Mouse (Mus musculus) limb, embryonic 15.5 days (tissue): ENCODE measurements around the gene Adamts4. TPM values are rescaled to one million over a fixed set of nuclear protein-coding genes. Genes with fewer than 3 reads are reported as not detected.
"Not testable (repeated sequence)": the region's sequence is repeated elsewhere in the genome, so short reads cannot be mapped to it uniquely, and the experiment has no call there.

Experiments
- ATAC-seq: fragments of 200-750 bp; cut with Nextera tagmentation; 2 replicates; pipeline ENCODE4 v1.8.0; 2017; ENCODE audit warnings: low read depth, moderate TSS enrichment; ENCODE audit not compliant: insufficient number of reproducible peaks, low FRiP score, low TSS enrichment
- H3K27ac ChIP-seq: fragments of 300-500 bp; sonication (generic); 2 replicates; pipeline ENCODE4 v1.5.1; 2015; ENCODE audit warnings: moderate library complexity, mild to moderate bottlenecking, inconsistent platforms
- H3K27me3 ChIP-seq: fragments of 300-500 bp; sonication (generic); 2 replicates; pipeline ENCODE4 v1.6.1; 2015; ENCODE audit warnings: inconsistent platforms
- H3K36me3 ChIP-seq: fragments of 300-500 bp; sonication (generic); 2 replicates; pipeline ENCODE4 v1.6.1; 2015; ENCODE audit warnings: inconsistent platforms
- H3K4me1 ChIP-seq: fragments of 300-500 bp; sonication (generic); 2 replicates; pipeline ENCODE4 v1.6.1; 2015; ENCODE audit warnings: inconsistent platforms
- H3K4me2 ChIP-seq: fragments of 300-500 bp; sonication (generic); 2 replicates; pipeline ENCODE4 v1.6.1; 2015; ENCODE audit warnings: mild to moderate bottlenecking, inconsistent platforms
- H3K4me3 ChIP-seq: fragments of 300-500 bp; sonication (generic); 2 replicates; pipeline ENCODE4 v1.5.1; 2015; ENCODE audit warnings: mild to moderate bottlenecking, inconsistent platforms
- H3K9ac ChIP-seq: fragments of 300-500 bp; sonication (generic); 2 replicates; pipeline ENCODE4 v1.6.1; 2015; ENCODE audit warnings: inconsistent platforms
- H3K9me3 ChIP-seq: fragments of 300-500 bp; sonication (generic); 2 replicates; pipeline ENCODE4 v1.6.1; 2016; ENCODE audit warnings: inconsistent platforms
- WGBS: fragments of 180-500 bp; shearing (Covaris S2); methylation state at CpG from one replicate; pipeline ENCODE4 v1.1.7; 2015; 5-methylcytosine and 5-hydroxymethylcytosine counted together
- polyA plus RNA-seq: library from polyadenylated mRNA; unstranded; fragments of >200 nt; fragmentation: Nextera tagmentation; extraction: Ambion mirVana; gene quantifications from 2 replicates; pipeline ENCODE4 v1.2.1, GENCODE M21; 2015

The Adamts4 gene
- polyA plus RNA-seq, 1 experiment from 2014 or later, result 17.6 TPM

DNA sequence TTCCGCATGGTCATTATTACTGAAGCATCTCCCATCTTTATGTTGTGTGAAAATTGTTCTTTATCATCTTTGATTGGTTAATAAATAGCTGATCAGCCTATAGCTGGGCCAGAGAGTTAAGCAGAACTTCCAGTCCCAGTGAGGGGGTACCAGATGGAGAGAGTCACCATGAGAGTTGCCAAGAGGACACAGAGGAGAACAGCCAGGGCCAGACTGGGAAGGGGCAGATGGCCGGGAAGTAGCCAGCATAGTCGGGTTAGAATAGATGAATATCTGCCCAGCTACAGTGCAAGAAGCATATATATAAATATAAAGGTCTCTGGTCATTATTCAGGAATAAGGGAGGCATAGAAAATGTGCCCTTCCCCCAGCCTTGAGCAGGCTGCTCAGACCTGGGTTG, 48.0 kb downstream of the Adamts4 start:
- no peak overlapping the region for H3K4me2 ChIP-seq
- no peak overlapping the region for H3K4me3 ChIP-seq
- no peak overlapping the region for H3K9ac ChIP-seq
- H3K27me3 ChIP-seq, result peaks cover 9% of the 10 kb centered on the region
- H3K4me1 ChIP-seq, result peaks cover 7% of the 10 kb centered on the region; the same call in 1 of the 2 replicates
- H3K27ac ChIP-seq, result no peak overlapping the region
- no peak for ATAC-seq
- 61% methylated on average over 3 of the region's 3 CpGs for WGBS
- no peaks in the 10 kb centered on the region for H3K9me3 ChIP-seq
- H3K36me3 ChIP-seq, result no peaks in the 10 kb centered on the region

GRCm38 (mm10) chr1:171306157-171306556, 55.9 kb downstream of the Adamts4 start:
- H3K4me1 ChIP-seq, H3K9me3 ChIP-seq, H3K9ac ChIP-seq, H3K27ac ChIP-seq, H3K4me3 ChIP-seq, H3K27me3 ChIP-seq, H3K4me2 ChIP-seq, H3K36me3 ChIP-seq, ATAC-seq: not testable (repeated sequence)
- 63% methylated on average over 5 of the region's 5 CpGs for WGBS

DNA sequence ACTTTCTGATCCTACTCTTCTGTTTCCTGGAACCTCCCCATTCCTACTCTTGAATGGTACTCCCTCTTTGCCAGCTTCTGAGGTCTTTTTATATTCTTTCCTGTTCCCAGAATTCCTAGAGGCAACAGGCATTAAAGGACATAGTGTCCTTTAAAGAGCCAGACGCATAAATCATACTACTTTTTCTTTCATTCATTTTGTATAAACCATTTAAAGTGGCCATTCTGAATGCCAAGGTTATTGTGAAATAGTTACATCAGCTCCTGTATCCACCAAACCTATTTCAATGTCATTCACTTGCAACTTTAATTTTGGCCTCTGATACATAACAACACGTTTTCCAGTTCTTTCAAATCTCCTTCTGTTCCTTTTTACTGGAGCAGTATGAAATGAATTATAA, 59.1 kb downstream of the Adamts4 start:
- no peaks in the 10 kb centered on the region for H3K4me1 ChIP-seq
- ATAC-seq, result no peak
- H3K9ac ChIP-seq, result no peak overlapping the region
- 62% methylated on average over 2 of the region's 2 CpGs for WGBS
- no peak overlapping the region for H3K27ac ChIP-seq
- no peak overlapping the region for H3K4me3 ChIP-seq
- no peaks in the 10 kb centered on the region for H3K9me3 ChIP-seq
- no peak overlapping the region for H3K4me2 ChIP-seq
- no peaks in the 10 kb centered on the region for H3K27me3 ChIP-seq
- no peaks in the 10 kb centered on the region for H3K36me3 ChIP-seq

Other genes starting within 250 kb of the Adamts4 start
- 1.0 and 1.1 TPM in 2 replicates for gene Fcgr4, start 231.5 kb upstream of the Adamts4 start, polyA plus RNA-seq
- 25.9 and 32.2 TPM in 2 replicates for gene Fcgr3, start 185.5 kb upstream of the Adamts4 start, polyA plus RNA-seq
- gene Cfap126, start 136.5 kb upstream of the Adamts4 start, polyA plus RNA-seq, result 1.1 and 2.2 TPM in 2 replicates
- gene Sdhc, start 99.8 kb upstream of the Adamts4 start, polyA plus RNA-seq, result 235 and 256 TPM in 2 replicates
- gene Mpz, start 99.7 kb upstream of the Adamts4 start, polyA plus RNA-seq, result 6.8 and 9.3 TPM in 2 replicates
- 5.8 and 7.1 TPM in 2 replicates for gene Pcp4l1, start 54.2 kb upstream of the Adamts4 start, polyA plus RNA-seq
- gene Nr1i3, start 36.5 kb upstream of the Adamts4 start, polyA plus RNA-seq, result 0.11 and 0.33 TPM in 2 replicates
- gene Tomm40l, start 27.9 kb upstream of the Adamts4 start, polyA plus RNA-seq, result 29.8 and 32.7 TPM in 2 replicates
- 3.6 and 17.5 TPM in 2 replicates for gene Apoa2, start 25.4 kb upstream of the Adamts4 start, polyA plus RNA-seq
- 94.7 and 98.6 TPM in 2 replicates for gene Fcer1g, start 16.1 kb upstream of the Adamts4 start, polyA plus RNA-seq
- gene Ndufs2, start 967 bp downstream of the Adamts4 start, polyA plus RNA-seq, result 217 and 252 TPM in 2 replicates
- 63.2 and 69.1 TPM in 2 replicates for gene B4galt3, start 19.9 kb downstream of the Adamts4 start, polyA plus RNA-seq
- gene Ppox, start 30.8 kb downstream of the Adamts4 start, polyA plus RNA-seq, result 44.7 and 49.5 TPM in 2 replicates
- gene Usp21, start 37.6 kb downstream of the Adamts4 start, polyA plus RNA-seq, result 81.5 and 83.1 TPM in 2 replicates
- 113 and 116 TPM in 2 replicates for gene Ufc1, start 44.6 kb downstream of the Adamts4 start, polyA plus RNA-seq
- 52.2 and 56.9 TPM in 2 replicates for gene Dedd, start 78.7 kb downstream of the Adamts4 start, polyA plus RNA-seq
- gene Nit1, start 95.2 kb downstream of the Adamts4 start, polyA plus RNA-seq, result 38.8 and 38.9 TPM in 2 replicates
- 93.0 and 95.1 TPM in 2 replicates for gene Pfdn2, start 95.2 kb downstream of the Adamts4 start, polyA plus RNA-seq
- 1.5 TPM in 2 replicates for gene Klhdc9, start 110.4 kb downstream of the Adamts4 start, polyA plus RNA-seq
- gene Nectin4, start 119.7 kb downstream of the Adamts4 start, polyA plus RNA-seq, result 56.3 and 61.5 TPM in 2 replicates
- 2.9 and 3.2 TPM in 2 replicates for gene Arhgap30, start 138.5 kb downstream of the Adamts4 start, polyA plus RNA-seq
- gene Usf1, start 160.9 kb downstream of the Adamts4 start, polyA plus RNA-seq, result 71.1 and 75.8 TPM in 2 replicates
- 5.2 and 8.5 TPM in 2 replicates for gene Tstd1, start 168.5 kb downstream of the Adamts4 start, polyA plus RNA-seq
- gene F11r, start 187.1 kb downstream of the Adamts4 start, polyA plus RNA-seq, result 68.3 and 70.6 TPM in 2 replicates